Mouse (Mus musculus) hindbrain, embryonic 11.5 days (tissue): ENCODE measurements around the gene Gm20509. TPM values are rescaled to one million over a fixed set of nuclear protein-coding genes. Genes with fewer than 3 reads are reported as not detected.

ENCODE experiments used
- ATAC-seq: fragments of 200-750 bp; cut with Nextera tagmentation; 2 replicates; pipeline ENCODE4 v1.8.0; 2017; ENCODE audit warnings: mild to moderate bottlenecking, moderate TSS enrichment, moderate library complexity; ENCODE audit not compliant: low FRiP score
- DNase-seq: peaks from one replicate; pipeline ENCODE4 v3.0.0-alpha.2; 2015; ENCODE audit warnings: low spot score
- H3K27ac ChIP-seq: fragments of 300-500 bp; sonication (generic); 2 replicates; pipeline ENCODE4 v1.5.1; 2014; ENCODE audit warnings: mild to moderate bottlenecking, low read depth, low read length
- H3K27me3 ChIP-seq: fragments of 300-500 bp; sonication (generic); 2 replicates; pipeline ENCODE4 v1.6.1; 2014; ENCODE audit warnings: mild to moderate bottlenecking, low read length, moderate library complexity, mixed read lengths; ENCODE audit not compliant: control insufficient read depth, insufficient read depth
- H3K36me3 ChIP-seq: fragments of 300-500 bp; sonication (generic); 2 replicates; pipeline ENCODE4 v1.6.1; 2014; ENCODE audit warnings: mild to moderate bottlenecking, low read length, moderate library complexity, mixed read lengths; ENCODE audit not compliant: control insufficient read depth, insufficient read depth
- H3K4me1 ChIP-seq: fragments of 300-500 bp; sonication (generic); replicated peaks from 2 replicates; pipeline ENCODE4 v1.6.1; 2014; ENCODE audit warnings: low read length, mixed read lengths; ENCODE audit not compliant: control insufficient read depth, insufficient read depth
- H3K4me2 ChIP-seq: fragments of 300-500 bp; sonication (generic); replicated peaks from 2 replicates; pipeline ENCODE4 v1.6.1; 2014; ENCODE audit warnings: mild to moderate bottlenecking, low read depth, low read length
- H3K4me3 ChIP-seq: fragments of 300-500 bp; sonication (generic); 2 replicates; pipeline ENCODE4 v1.5.1; 2014; ENCODE audit warnings: low read depth, low read length
- H3K9ac ChIP-seq: fragments of 300-500 bp; sonication (generic); 2 replicates; pipeline ENCODE4 v1.6.1; 2014; ENCODE audit warnings: low read depth, low read length
- H3K9me3 ChIP-seq: fragments of 300-500 bp; sonication (generic); 2 replicates; pipeline ENCODE4 v1.6.1; 2016; ENCODE audit warnings: low read length; ENCODE audit not compliant: control insufficient read depth
- WGBS: fragments of 180-500 bp; shearing (Covaris S2); extraction: QIAGEN DNeasy Blood & Tissue Kit; methylation state at CpG from one replicate; pipeline ENCODE4 v1.1.7; 2014; 5-methylcytosine and 5-hydroxymethylcytosine counted together
- polyA plus RNA-seq: library from polyadenylated mRNA; unstranded; fragments of >200 nt; fragmentation: Nextera tagmentation; extraction: Ambion mirVana; gene quantifications from 2 replicates; pipeline ENCODE4 v1.2.1, GENCODE M21; 2014

Gene Gm20509
- polyA plus RNA-seq, 1 experiment from 2014 or later = not detected

GRCm38 (mm10) chr9:73089222-73089920, 12.9 kb upstream of the Gm20509 start:
- ATAC-seq (no peak), DNase-seq (no peak)
- Histone ChIP-seq H3K9ac (no peak overlapping the region), H3K27ac (no peak overlapping the region), H3K4me1 (no peaks in the 10 kb centered on the region), H3K4me3 (no peak overlapping the region), H3K9me3 (no peaks in the 10 kb centered on the region), H3K36me3 (no peaks in the 10 kb centered on the region), H3K27me3 (no peaks in the 10 kb centered on the region), H3K4me2 (no peak overlapping the region)
- WGBS = 76% methylated on average over 16 of the region's 16 CpGs

DNA sequence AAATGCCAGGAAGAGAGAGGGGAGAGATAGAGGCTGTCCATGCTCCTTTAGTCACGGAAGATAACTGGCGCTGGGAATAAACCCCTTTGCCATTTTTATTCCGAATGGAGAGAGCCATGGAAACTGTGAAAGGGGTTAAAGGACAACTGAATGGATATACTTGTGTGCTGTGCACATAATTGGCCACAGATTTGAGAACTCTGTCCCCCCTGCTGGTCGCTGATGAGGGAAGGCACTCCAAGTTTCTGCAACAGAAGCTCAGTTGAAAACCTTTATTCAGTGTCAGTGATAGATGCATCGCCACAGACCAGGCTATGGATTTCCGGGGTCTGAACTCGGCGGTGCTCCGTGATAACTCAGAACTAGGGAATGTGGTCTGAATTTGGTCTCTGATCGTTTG, 12.1 kb upstream of the Gm20509 start:
- 80% methylated on average over 10 of the region's 10 CpGs for WGBS
- no peak overlapping the region for H3K4me3 ChIP-seq
- H3K36me3 ChIP-seq = no peaks in the 10 kb centered on the region
- no peaks in the 10 kb centered on the region for H3K4me1 ChIP-seq
- H3K4me2 ChIP-seq = no peak overlapping the region
- no peak overlapping the region for H3K9ac ChIP-seq
- DNase-seq (no peak), ATAC-seq (no peak)
- H3K9me3 ChIP-seq = no peaks in the 10 kb centered on the region
- H3K27ac ChIP-seq = no peak overlapping the region
- H3K27me3 ChIP-seq = no peaks in the 10 kb centered on the region

DNA sequence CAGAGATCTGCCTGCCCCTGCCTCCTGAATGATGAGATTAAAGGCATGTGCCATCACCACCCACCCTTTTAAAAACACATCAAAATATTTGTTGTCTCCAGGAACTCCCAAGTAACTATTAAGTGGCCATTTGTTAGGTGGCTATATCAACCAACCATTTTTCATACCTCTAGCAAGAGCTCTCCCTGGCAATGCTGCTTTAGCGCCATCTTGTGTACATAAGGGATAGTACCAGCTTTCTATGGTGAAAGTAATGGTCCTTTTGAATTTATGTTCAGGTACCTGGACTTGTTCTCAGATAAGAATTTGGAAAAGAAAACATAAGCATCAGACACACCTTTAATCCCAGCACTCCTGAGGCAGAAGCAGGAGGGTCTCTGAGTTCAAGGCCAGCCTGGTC, 10.5 kb upstream of the Gm20509 start:
- 0% methylated on average over 1 of the region's 1 CpGs for WGBS
- ATAC-seq (no peak), DNase-seq (peak; percentile 71)
- no peaks in the 10 kb centered on the region for H3K27me3 ChIP-seq
- H3K36me3 ChIP-seq = no peaks in the 10 kb centered on the region
- no peaks in the 10 kb centered on the region for H3K9me3 ChIP-seq
- no peak overlapping the region for H3K4me2 ChIP-seq
- no peak overlapping the region for H3K4me3 ChIP-seq
- no peak overlapping the region for H3K9ac ChIP-seq
- no peaks in the 10 kb centered on the region for H3K4me1 ChIP-seq
- H3K27ac ChIP-seq = no peak overlapping the region

DNA sequence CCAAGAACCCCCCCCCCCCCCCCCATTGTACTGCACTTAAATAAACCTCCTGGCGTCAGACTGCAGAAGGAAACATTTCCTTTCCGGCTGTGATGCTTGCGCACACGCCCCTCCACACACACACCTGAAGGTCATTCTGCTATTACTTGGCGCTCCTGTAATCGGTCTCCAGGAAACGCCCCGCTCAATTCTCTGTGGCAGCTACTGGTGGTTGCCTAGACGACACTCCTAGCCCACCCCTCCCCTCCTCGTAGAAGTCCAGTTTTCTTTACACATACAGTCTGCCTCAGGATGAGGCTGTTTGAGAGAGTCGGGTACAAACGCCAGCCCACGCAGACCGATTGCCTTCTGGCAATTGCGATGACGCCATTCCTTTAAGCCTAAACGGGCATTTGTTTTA, 7.7 kb upstream of the Gm20509 start:
- H3K36me3 ChIP-seq = no peaks in the 10 kb centered on the region
- no peaks in the 10 kb centered on the region for H3K27me3 ChIP-seq
- no peaks in the 10 kb centered on the region for H3K4me1 ChIP-seq
- ATAC-seq = peak; percentile 38; the same call in 1 of the 2 replicates
- peak; percentile 24 for DNase-seq
- WGBS = 56% methylated on average over 17 of the region's 17 CpGs
- H3K4me3 ChIP-seq = no peak overlapping the region
- H3K9ac ChIP-seq = no peak overlapping the region
- no peak overlapping the region for H3K4me2 ChIP-seq
- no peak overlapping the region for H3K27ac ChIP-seq
- H3K9me3 ChIP-seq = no peaks in the 10 kb centered on the region

DNA sequence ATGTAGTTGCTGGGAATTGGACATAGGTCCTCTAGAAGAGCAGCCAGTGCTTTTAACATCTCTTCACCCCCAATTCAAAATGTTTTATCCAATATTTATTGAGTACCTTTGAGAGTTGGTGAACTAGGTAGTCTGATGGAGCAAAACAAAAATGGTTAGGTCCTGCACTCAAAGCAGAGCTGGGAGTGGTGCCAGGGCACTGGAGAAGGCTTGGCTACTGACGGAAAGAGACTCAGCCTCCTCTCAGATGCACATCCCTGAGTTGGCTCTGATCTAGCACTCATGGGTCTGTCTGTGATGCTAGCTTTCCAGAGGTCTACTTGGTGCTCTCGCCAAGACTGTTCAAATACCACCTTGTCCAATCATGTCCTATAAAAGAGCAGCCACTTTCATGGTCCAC, 4.4 kb upstream of the Gm20509 start:
- Histone ChIP-seq H3K27me3 (peaks cover 9% of the 10 kb centered on the region), H3K9me3 (no peaks in the 10 kb centered on the region), H3K4me1 (no peaks in the 10 kb centered on the region), H3K4me3 (no peak overlapping the region), H3K36me3 (no peaks in the 10 kb centered on the region), H3K27ac (no peak overlapping the region), H3K4me2 (no peak overlapping the region), H3K9ac (no peak overlapping the region)
- ATAC-seq (no peak), DNase-seq (no peak)
- WGBS = 79% methylated on average over 2 of the region's 2 CpGs

DNA sequence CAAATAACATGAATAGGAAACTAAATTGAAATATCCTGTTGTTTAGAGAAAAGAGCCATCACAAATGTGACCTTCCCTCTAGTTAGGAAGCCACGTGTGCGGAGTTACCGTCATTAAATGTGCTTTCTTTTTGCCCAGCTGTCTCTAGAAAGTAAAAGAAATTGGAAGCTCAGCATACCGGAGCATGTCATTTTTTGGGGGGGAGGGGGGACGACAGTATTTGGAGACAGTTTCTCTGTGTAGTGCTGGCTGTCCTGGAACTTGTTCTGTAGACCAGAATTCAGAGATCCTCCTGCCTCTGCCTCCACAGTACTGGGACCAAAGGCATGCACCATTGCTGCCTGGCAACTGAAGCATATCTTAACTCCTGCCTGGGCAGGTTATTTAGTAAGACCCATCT, 734 bp upstream of the Gm20509 start, which contains the start of gene Khdc3:
Gene Khdc3, plus strand, starts transcription at position 301 of the 400 bp plus-strand sequence.
- H3K27me3 ChIP-seq = peaks cover 20% of the 10 kb centered on the region
- H3K4me3 ChIP-seq = no peak within 1 kb of the TSS
- 92% methylated on average over 5 of the region's 5 CpGs for WGBS
- H3K4me1 ChIP-seq = 0 out of 2 replicates have a peak, but pooled peaks cover 4% of the 10 kb centered on the region
- H3K9me3 ChIP-seq = no peaks in the 10 kb centered on the region
- H3K27ac ChIP-seq = no peak within 1 kb of the TSS
- DNase-seq (no peak), ATAC-seq (no peak)
- no peak within 1 kb of the TSS for H3K4me2 ChIP-seq
- no peaks in the 10 kb centered on the region for H3K36me3 ChIP-seq
- no peak within 1 kb of the TSS for H3K9ac ChIP-seq

GRCm38 (mm10) chr9:73103159-73103879, 1.0 kb downstream of the Gm20509 start:
- Histone ChIP-seq H3K4me3 (peak overlapping the region; percentile 36), H3K9ac (peak overlapping the region; percentile 35; the same call in 1 of the 2 replicates), H3K27ac (no peak overlapping the region), H3K4me1 (0 out of 2 replicates have a peak, but pooled peaks cover 4% of the 10 kb centered on the region), H3K9me3 (no peaks in the 10 kb centered on the region), H3K36me3 (no peaks in the 10 kb centered on the region), H3K27me3 (peaks cover 20% of the 10 kb centered on the region), H3K4me2 (peak overlapping the region; percentile 92)
- WGBS = 4% methylated on average over 58 of the region's 60 CpGs
- DNase-seq = peak; percentile 54
- peak; percentile 51; the same call in 1 of the 2 replicates for ATAC-seq

- H3K9me3 ChIP-seq = no peaks in the 10 kb centered on the region
- no peaks in the 10 kb centered on the region for H3K36me3 ChIP-seq
- no peak overlapping the region for H3K27ac ChIP-seq
- no peak for DNase-seq
- H3K4me2 ChIP-seq = peak overlapping the region; percentile 92
- WGBS = 45% methylated on average over 5 of the region's 5 CpGs
- H3K4me1 ChIP-seq = 0 out of 2 replicates have a peak, but pooled peaks cover 4% of the 10 kb centered on the region
- ATAC-seq = no peak
- peaks cover 20% of the 10 kb centered on the region for H3K27me3 ChIP-seq
- H3K9ac ChIP-seq = no peak overlapping the region
- H3K4me3 ChIP-seq = peak overlapping the region; percentile 36
These were observed 1.6 kb downstream of the Gm20509 start for GRCm38 (mm10) chr9:73103880-73104198.

DNA sequence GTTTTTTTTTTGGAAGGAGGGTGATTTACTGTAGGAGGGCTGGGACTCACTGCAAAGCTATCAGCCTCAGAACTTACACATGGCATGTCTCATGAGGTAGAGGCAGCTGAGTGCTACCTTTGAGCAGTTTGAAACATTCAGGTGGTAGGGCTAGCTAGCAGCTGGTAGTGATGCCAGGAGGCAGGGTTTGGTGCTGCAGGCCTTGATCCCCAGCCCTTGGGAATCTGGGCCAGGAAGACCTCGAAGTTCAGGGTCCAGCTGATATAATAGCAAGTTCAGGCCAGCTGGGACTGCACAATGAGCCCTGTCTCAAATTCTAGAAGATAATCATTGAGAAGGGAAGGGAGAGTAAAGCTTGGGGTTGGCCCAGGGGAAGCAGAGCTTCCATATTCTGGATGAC, 2.9 kb downstream of the Gm20509 start:
- Histone ChIP-seq H3K9me3 (no peaks in the 10 kb centered on the region), H3K27me3 (peaks cover 20% of the 10 kb centered on the region), H3K4me2 (no peak overlapping the region), H3K36me3 (no peaks in the 10 kb centered on the region), H3K27ac (no peak overlapping the region), H3K4me3 (no peak overlapping the region), H3K4me1 (0 out of 2 replicates have a peak, but pooled peaks cover 4% of the 10 kb centered on the region), H3K9ac (no peak overlapping the region)
- WGBS = 65% methylated on average over 1 of the region's 1 CpGs
- no peak for ATAC-seq
- no peak for DNase-seq
